Mouse (Mus musculus) layer of hippocampus, adult 9-10 months (tissue): ENCODE measurements around the gene Sv2a.

Source experiments
- DNase-seq: peaks from one replicate; pipeline ENCODE4 v3.0.0; 2022; ENCODE audit warnings: low spot score

Gene Sv2a

DNA sequence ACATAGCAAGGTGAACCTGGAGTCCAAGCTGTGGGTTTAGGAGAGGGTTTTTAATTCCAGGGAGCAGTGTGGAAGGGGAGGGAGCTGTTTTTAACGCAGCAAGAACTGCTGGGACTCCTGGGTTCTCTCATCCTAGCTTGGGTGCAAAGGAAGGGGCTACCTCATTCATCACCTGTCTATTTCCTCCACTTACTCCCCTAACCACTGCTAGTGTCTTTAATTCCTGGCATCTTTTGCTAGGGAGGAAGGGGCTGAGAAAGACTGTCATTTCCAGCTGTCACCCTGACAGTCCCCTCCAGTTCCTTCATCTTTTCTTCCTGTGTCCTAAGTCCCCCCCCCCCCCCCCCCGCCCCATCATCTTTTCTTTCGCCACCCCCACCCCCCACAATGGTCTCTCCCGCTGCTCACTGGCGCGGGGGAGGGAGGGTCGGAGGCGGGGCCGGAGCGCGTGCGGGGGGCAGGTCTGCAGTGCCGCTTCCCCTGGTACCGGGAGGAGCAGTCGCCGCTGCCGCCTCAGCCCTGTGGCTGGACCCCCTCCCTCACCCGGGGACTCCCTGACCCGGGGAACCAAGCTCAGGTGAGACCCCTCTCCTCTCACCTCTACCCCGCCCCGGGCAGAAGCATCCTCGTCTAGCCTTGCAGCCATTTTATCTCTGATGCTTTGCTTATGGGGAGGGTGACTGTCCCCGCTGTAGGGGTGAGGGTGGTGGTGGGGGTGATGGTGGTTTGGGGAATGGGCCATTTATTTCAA, at the start of gene Sv2a:
Gene Sv2a, plus strand, starts transcription at position 425 of the 751 bp plus-strand sequence.
- DNase-seq, result no peak

DNA sequence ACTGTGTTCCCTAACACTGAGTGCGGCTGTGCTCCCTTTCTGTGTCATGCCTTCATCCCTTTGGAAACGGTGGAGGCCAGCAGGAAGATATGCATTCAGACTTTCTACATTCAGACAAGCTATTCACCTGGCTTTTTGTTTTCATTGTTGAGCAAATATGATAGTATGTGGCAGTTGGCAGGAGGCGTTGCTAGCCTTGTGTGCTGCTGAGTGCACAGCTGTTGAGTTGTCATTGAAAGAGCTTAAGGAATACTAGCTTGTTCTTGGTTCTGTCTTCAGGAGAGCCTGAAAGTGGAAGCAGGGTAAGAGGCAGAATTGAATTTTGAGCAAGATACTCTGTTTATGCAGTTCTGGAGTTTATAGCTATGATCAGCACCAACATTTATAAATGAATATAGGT, 48.5 kb upstream of the Sv2a start:
- DNase-seq, result no peak

DNA sequence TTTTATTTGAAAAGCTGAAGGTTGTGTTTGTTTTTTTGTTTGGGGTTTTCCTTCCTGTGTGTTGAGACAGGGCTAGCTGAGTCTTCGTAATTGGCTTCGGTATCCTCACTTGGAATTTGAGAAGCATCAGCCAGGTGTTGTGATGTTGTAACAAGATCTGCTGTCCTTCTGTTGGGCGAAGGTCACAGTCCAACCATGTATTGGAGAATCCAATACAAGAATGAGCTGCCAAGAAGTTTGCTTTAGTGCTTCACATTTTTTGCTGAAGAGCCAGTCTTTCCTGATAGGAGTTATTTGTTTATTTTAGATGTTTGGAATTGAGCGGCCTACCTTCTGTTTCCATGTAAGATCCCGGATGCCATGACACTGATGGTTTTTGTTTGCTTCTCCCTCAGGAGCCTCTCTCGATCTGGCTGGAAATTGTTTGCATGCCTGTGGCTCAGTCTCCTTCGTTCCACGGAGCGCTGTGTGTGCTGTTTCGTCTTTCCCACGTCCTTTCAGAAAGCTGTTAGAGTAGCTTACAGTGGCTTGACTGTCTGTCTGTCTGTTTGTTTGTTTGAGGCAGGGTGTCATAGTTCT, 47.5 kb upstream of the Sv2a start:
- DNase-seq, result no peak

DNA sequence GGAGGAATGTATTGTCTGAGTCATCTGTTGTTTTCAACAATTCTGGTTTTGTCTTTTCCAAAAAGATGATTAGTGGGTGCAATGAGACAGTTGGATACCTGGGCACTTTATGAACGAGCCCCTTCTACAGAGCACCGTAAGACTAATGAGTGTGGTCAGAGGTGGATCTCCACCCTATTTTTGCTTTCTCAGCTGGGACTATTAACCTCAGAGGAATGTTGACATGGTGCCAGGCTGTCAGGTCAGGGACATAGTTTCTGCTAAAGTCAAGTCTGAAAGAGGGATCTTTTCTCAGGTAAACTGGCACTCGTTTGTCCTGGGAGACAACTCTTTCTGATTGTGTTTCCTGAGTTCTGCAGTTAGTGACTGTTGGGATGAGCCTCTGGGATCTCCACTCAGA, 45.9 kb upstream of the Sv2a start:
- no peak for DNase-seq

DNA sequence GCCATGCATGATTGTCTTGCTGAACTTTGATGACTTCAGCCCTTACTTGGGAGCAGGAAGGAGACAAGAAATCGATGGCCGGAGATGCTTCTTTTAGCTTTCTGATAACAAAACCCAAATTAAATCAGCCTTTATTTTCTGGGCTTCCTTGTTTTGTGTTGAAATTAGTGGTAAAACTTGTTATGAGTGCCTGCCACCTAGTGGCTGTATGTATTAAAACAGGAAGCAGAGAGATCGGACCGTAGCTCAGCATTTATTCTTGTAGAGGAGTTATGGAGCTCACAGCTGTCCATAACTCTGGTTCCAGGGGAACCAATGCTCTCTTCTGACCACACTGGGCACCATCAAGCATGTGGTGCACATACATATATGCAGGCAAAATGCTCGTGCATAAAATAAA, 33.0 kb upstream of the Sv2a start:
- peak; percentile 74 for DNase-seq

DNA sequence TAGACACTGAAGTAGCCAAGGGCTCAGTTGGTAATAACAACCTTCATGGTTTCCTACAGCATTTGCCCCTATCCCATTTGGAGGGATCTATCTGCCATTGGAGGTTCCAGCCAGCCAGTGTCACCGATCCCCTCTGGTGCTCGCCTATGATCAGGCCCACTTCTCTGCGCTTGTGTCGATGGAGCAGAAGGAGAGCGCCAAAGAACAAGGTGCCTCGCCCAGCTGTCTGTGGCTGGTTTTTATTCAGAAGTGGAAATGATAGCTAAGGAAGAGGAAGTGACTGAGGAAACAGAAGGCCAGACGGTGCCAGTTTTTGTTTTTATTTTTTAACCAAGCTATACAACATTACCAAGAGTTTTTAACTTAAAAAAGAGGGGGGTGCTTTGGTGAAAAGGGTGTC, 29.1 kb upstream of the Sv2a start:
- DNase-seq, result no peak

DNA sequence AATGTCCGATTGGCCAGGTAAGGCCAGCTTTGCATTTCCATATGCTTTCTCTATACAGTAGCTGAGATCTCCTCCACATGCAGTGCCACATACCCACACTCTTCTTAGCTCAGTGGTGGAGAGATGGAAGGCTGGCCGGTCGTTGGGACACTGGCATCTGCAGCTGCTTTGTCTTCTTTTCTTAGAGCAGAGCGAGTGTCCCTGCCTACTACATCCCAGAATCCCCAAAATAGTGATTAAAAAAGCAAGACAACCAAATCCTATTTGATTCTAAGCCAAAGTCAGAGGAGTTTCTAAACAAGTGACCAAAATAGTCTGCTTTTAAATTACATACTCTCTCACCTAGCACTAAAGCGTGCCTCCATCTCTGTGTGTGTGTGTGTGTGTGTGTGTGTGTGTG, 28.3 kb upstream of the Sv2a start:
- no peak for DNase-seq

DNA sequence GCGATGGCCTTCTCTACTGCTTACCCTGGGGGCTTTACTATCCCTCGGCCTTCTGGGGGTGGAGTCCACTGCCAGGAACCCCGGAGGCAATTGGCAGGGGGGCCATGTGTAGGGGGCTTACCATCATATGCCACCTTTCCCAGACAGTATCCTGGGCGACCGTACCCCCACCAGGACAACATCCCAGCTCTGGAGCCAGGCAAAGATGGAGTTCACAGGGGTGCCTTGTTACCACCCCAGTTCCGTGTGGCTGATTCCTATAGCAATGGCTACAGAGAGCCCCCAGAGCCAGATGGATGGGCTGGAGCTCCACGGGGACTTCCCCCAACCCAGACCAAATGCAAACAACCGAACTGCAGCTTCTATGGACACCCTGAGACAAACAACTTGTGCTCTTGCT, 25.4 kb upstream of the Sv2a start:
- no peak for DNase-seq

DNA sequence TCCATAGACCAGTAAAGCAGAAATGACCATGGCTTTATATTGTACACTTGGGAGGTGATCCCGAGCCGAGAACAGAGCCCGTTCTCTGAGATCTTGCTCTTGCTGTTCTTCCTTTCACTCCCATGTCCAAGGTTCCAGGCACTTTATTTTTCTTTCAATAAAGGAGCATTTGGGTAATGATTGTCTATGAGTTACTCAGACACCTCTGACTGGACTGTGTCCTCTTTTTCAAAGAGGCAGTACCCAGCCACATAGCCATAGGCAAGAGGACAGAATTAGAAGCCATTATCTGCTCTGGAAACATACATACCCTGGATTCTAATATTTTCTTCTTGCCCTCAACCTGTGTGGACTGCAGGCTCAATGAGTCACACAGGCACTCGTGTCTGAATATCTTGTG, 21.1 kb upstream of the Sv2a start:
- DNase-seq, result no peak

DNA sequence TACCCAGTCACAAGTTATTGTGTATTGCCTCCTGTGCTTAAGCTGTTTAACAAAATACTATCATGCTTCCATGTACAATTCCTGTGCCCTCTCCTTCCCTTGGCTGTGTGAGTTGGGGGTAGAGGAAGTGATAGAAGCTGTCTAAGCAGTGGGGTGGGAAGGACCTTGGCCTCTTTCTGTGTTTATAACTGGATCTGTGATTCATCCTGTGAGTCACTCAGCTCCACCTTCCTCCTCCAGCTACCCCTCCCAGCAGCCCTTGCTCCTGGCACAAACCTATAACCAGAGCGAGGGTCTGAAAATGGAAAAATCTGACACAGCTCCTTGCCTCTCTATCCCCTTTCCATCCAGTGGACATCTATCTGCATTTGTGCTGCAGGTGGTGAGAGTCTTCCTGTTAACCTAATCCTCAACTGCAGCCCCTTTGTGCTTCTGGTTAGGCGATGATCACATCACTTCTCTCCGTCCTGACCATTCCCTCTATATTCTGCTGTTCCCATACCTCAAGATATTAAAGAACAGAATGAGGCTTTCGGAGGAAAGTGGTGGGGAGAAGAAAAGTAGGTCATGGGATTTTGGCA, 20.6 kb upstream of the Sv2a start:
- no peak for DNase-seq

DNA sequence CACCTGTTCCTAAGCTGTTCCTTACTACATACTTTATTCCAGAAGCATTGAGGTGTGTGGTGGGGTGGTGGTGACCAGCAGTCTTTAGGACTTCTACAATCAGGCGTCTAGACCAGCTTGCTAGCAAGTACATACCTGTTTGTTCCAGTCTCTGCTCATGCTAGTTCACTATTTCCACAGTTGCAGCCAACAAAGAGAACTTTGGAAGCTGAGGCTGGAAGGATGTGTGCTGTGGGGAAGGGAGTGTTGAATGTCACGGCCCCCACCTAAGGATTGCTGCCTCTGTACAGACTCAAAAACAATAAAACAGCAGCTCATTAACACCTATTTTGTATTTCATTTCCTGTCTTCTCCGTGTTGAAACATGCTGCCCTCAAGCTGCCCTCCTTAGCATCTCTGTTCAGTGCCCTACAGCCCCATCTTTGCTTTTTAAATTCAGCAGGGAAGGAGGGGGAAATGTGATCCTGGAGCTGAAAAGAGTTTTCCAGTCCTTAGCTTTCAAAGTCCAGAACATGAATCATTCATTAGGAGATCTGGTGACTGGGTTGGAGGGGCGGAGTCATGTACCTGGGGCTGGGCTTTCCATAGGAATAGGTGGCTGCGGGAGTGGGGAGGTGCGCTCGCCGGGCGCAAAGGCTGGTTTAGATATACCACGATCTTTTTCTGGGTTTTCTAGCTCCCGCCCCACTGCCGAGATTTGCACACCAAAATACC, 20.0 kb upstream of the Sv2a start:
- no peak for DNase-seq

DNA sequence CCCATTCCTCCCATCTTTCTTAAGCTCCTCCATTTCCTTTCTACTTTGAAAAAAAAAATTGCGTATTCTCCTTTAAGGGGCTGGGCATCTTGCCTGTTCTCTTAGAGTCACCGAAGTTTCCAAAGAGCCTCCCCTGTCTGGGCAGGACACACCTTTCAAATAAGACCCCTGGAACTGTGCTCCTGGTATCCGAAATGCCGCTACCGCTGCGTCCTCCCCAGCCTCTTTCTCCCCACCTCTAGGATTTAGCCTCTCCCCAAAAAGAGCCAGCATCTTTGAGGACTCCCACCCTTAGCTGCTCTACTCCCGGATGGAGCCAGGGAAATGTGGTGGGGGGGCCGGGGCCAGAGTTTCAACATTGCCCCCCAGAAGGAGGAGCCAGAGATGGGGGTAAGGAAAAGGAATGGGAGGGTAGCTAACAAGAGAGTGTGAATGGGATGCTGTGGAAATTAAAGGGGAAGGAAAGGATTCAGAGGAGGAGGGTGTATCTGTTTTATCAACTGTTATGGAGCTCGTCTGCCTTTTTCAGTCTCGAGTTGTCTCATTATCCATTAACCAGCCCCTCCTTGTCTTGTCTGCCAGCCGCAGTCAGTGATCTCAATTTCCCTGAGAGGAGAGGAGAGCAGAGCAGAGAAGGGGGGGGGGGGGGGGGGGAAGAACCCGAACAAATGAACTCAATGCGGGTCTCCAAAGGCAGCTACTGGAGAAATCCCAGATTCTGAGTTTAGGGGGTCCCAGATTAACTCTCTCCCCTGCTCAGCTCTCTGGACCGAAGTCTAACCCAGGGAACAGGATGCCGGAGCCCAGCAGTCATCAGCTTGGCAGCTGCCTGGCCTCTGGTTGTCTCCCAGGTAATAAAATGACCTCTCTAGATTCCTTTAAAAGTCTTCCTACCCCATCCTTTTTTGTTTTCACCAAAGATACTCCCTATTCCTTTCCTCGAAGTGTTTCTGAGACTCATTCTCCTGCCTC, 18.8 kb upstream of the Sv2a start, which contains the start of gene Mtmr11:
Gene Mtmr11, plus strand, starts transcription at position 136 of the 972 bp plus-strand sequence.
- no peak for DNase-seq

DNA sequence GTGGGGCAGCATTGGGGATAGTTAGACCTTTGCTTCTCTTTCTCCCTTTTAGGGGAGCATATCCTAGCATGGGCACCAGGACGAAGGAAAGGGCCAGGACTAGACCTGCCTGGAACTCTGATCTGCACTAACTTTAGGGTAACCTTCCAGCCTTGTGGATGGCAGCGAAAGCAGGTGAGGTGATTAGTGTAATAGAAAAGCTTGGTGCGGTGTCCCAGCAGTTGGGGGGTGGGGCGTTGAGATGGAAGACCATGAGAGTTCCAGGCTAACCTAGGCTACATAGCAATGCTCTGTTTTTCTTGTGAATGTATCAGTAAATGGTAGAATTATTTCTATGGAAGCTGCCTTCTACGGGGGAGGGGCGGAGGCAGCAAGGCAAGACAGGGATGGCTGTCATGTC, 17.9 kb upstream of the Sv2a start:
- no peak for DNase-seq

DNA sequence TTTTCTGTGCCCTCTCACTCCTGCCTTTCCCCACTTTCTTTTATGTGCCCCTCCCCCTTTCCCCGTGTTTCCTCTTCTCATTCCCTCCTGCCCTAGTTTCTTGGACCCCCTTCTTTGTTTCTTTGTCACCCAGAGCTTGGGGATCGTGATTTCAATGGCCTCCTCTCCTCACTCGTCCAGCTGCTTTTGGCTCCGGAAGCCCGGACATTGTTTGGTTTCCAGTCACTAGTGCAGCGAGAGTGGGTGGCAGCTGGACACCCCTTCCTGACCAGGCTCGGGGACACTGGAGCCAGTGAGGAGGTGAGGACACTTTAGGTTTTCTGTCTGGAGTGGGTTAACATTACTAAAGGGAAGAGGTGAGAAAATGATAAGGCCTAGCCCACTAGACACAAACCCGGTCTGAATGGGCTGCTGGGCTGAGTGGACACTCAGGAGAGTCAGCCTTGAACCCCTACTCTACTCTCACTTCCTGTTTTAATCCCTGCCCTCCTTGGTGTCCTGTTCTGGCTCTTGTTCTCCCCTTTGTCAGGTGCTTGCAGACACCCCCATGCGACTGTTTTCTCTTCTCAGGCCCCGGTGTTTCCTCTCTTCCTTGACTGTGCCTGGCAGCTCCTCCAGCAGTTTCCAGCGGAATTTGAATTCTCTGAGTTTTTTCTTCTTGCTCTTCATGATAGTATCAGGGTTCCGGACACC, 12.3 kb upstream of the Sv2a start:
- no peak for DNase-seq

DNA sequence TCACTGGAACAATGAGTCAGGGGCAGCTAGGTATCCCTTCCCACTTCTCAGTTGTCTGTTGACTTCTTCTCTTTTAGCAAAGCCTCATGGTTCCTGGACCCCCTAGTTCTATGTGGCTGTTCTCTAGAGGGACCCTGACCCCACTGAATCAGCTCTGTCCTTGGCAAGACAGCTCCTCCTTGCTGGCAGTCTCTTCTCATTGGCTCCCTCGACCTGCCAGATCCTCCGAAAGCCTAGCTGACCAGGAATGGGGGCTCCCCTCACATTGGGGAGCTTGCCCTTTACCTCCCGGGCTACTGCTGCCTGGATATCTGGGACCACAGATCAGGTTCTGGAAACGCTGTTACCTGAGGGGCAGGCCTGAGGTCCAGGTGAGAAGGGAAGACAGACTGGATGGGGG, 10.7 kb upstream of the Sv2a start:
- DNase-seq, result no peak

DNA sequence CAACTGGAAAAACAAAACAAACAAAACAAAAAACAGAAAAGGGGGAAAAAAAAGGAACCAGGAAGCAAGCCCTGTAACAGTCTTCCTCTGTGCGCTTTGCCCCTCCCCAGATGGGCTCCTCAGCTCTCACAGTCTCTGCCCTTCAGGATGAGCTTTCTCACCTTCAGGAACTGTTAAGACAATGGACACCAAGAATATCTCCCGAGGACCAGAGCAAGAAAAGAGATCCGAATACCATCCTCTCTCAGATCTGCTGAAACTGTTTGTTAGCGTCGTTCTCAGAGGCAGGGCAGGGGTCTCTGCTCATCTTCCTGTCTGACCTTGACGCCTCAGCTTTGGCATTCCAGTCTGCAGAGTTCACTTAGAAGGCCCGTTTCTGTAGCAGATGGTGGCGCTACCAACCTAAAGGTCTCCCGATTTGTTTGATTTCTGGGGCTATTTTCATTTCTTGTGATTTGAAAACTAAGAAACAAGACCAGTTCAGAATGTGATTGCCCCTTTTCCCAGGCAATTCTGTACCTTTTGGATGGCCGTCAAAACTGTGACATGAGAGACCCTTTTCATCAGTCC, 9.9 kb upstream of the Sv2a start:
- DNase-seq, result no peak

DNA sequence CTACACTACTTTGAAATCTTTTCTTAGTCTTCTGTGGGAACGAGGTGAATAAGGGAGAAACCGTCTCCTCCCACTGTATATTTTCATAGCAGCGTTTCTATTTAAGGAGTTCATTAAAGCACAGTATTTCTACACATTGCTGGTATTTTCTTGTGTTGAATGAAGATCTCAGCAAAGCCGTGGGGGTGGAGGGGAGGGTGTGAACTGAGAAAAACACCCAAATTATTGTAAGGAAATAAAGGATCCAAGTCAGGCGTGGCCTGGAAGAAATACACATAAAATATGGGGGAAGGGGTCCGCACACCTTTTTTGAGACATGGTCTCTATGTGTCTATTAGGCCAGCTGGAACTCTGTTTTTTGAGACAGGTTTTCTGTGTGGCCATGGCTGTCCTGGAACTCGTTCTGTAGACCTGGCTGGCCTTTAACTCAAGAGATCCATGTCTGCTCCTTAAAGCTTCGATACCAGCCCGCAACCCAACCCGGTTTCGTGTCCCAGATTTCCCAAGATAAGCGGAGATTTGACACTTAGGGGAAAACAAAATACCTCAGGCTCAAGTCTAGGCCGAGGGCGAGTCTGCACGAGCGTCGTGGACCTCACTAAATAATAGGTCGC, 9.3 kb upstream of the Sv2a start:
- DNase-seq, result peak; percentile 60

DNA sequence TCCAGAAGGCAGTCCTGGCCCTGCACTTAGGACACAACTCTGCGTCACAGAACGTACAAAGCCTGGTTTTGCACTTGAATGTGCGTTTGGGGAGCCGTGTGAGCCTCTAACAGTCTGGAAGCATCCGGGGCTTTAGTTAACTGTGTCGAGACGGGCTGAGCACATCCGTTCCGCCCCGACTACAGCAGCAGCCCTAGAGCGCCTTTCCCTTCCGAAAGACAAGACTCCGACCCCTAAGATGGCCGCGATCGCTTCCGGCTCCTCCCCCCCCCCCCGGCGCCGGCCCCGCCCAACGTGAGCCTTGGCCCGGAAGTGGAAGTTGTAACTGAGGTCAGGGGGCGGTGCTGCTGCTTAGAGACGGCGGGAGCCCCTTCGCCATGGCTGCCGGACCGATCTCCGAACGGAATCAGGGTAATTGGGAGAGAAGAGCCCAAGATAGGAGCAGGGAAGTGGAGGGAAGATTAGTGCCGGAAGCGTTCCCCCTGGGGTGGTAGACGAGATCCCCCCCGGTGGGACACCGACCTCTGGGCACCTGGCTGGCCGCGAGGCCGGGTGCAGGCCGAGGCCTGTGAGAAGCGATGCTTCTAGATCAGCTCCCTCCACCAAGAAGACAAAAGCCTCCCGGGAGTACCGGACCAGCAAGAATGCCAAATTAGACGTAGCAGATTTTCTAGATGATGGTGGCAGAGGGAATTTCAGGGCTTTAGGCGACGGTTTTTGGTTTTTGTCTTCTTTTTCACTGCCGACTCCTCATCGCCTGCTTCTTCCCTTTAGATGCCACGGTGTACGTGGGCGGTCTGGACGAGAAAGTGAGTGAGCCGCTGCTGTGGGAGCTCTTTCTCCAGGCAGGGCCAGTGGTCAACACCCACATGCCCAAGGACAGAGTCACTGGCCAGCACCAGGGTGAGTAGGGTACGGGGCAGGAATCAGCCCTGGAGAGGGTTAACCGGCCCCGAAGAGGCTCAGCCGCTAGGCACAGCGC, 8.5 kb upstream of the Sv2a start, which contains the start of gene Sf3b4:
Gene Sf3b4, plus strand, starts transcription at position 136 of the 982 bp plus-strand sequence.
- DNase-seq, result no peak

DNA sequence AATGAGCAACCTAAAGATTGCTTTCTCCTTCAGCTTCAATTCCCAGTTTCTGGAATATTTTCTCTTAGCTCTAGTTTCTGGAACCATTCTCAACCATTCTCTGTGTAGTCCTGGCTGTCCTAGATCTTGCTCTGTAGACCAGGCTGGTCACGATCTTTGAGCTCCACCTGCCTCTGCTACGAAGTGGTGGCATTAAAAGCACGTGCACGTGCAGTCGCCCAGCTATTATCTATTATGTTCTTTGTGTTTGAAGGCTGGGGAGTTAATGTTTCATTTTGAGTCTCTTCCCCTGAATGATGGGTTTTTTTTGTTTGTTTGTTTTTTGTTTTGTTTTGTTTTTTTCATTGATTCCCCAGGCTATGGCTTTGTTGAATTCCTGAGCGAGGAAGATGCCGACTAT, 7.8 kb upstream of the Sv2a start:
- DNase-seq, result no peak
